Mouse (Mus musculus) layer of hippocampus, adult 11-12 months (tissue): ENCODE data around the gene Ankrd54.
"Not testable (repeated sequence)": the region's sequence is repeated elsewhere in the genome, so short reads cannot be mapped to it uniquely, and the experiment has no call there.

Source experiments
- DNase-seq: peaks from one replicate; pipeline ENCODE4 v3.0.0; 2022; ENCODE audit warnings: low spot score

The Ankrd54 gene

DNA sequence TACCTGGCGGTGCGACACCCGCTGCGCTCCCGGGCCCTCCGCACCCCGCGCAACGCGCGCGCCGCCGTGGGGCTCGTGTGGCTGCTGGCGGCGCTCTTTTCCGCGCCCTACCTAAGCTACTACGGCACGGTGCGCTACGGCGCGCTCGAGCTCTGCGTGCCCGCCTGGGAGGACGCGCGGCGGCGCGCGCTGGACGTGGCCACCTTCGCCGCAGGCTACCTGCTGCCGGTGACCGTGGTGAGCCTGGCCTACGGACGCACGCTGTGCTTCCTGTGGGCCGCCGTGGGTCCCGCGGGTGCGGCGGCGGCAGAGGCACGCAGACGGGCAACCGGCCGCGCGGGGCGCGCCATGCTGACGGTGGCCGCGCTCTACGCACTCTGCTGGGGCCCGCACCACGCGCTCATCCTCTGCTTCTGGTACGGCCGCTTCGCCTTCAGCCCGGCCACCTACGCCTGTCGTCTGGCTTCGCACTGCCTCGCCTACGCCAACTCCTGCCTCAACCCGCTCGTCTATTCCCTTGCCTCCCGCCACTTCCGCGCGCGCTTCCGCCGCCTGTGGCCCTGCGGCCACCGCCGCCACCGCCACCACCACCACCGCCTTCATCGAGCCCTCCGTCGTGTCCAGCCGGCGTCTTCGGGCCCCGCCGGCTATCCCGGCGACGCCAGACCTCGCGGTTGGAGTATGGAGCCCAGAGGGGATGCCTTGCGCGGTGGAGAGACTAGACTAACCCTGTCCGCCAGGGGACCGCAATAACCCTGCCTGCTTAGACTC lies 19.8 kb downstream of the Ankrd54 start:
- no peak for DNase-seq

DNA sequence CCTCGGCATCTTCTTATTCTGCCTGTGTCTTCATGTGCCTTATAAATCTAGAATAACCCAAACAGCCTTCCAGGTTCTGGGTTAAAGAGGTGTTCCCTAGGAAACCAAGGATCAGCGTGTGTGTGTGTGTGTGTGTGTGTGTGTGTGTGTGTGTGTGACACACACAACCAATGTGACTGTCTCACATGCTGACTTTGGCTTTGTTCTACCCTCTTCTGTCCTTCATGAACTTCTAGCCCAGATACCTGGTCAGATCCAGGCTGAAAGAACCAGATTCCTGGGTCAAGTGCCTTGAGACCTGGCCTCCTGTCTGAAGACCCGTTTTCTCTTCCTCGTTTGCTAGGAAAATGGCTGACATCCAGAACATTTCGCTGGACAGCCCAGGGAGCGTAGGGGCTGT lies 21.1 kb downstream of the Ankrd54 start, which contains the start of gene Galr3:
TSS of gene Galr3 (plus strand) at position 301 of the 400 bp plus-strand sequence.
- DNase-seq: no peak

GRCm38 (mm10) chr15:79040501-79041416 lies 21.9 kb downstream of the Ankrd54 start:
- DNase-seq: no peak

GRCm38 (mm10) chr15:79038853-79039252 lies 23.8 kb downstream of the Ankrd54 start:
- DNase-seq: peak; percentile 73

DNA sequence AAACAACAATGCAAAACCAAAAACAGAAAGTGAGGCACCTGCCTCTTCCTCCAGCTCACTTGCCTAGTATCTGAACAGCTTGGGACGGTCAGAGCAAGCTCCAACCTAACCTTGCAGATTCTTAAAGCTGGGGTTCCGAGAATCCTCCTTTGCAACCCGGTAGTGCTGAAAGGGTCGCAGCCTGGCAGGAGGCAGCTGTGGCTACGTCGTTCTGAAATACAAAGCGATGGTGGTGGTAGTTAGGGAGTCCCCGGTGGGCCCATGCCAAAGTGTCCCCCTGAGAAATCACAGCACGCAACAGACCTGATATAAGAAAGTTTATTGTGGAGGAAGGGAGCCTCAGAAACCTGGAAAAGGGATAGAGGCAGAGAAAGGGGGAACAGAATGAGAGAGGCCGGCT lies 24.4 kb downstream of the Ankrd54 start:
- no peak for DNase-seq

GRCm38 (mm10) chr15:79037913-79038328 lies 24.8 kb downstream of the Ankrd54 start:
- peak; percentile 74 for DNase-seq

GRCm38 (mm10) chr15:79031908-79032307 lies 30.8 kb downstream of the Ankrd54 start:
- not testable (repeated sequence) for DNase-seq

GRCm38 (mm10) chr15:79030551-79031435 lies 31.9 kb downstream of the Ankrd54 start:
- DNase-seq: peak; percentile 90

DNA sequence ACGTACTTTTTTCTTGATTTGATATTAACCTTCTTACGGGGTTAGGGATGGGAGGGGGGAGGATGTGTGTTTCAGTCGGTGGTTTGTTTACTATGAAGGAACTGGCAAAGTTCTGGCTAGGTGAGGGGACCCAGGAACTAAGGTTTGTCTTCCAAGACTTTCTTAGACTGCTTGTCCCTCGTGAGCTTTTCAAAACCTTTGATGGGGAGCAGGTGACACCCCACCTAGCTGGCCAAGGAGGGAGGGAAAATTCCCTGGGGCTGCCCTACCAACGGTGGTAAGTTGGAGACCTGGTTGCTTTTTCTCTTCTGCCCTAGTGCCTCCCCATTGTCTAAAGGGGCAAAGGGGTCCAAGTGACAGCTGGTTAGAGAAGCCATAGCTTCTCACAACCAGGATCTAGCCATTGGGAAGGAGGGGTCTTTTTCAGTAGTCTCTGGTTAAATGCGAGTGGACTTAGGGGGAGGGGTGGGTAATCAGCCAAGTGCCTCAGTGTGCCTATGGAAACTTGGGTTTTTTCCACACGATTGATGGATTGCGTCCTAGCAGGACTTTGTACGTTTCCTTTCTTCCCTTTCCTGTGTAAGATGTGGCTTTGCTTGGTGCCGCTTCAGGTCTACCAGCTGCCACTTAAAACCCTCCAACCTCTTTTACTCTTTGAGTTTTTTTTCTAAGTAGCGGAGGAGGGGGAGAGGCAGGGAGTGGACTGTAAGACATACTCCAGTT lies 33.0 kb downstream of the Ankrd54 start:
- DNase-seq: no peak

DNA sequence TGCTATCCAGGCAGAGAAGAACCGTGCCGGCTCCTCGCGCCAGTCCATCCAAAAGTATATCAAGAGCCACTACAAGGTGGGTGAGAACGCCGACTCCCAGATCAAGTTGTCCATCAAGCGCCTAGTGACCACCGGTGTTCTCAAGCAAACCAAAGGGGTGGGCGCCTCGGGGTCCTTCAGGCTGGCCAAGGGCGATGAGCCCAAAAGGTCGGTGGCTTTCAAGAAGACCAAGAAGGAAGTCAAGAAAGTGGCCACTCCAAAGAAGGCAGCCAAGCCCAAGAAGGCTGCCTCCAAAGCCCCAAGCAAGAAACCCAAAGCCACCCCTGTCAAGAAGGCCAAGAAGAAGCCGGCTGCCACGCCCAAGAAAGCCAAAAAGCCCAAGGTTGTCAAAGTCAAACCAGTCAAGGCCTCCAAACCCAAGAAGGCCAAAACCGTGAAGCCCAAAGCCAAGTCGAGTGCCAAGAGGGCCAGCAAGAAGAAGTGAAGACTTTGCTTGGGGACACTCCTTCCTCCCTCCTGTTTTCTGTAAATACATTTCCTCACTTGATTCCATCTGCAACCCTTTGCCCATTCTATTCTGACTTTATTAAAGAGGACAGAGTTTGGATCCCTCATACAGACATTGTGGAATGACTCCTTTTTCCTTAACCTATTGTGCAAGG lies 33.7 kb downstream of the Ankrd54 start:
- DNase-seq: no peak

DNA sequence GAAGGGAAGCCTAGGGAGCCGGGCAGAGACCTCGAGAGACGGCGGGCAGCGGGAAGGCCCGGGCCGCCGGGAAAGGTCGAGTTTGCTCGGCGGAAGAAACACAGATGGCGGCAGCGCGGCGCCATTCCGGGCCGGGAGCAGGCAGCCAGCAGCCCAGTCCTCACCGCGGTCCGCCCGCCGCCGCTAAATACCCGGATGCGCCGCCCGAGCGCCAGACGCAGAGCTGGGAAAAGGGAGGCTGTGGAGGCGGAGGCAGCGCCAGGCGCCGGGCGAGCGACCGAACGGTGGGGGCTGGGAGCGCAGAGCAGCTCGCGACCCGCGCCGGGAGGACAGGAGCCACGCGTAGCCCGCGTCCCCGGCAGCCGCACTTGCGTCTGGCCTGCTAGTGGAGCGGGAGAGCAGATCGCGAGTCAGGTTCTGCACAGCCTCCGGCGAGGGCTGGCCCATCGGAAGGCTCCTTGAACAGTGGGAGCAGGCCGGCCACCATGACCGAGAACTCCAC lies 34.4 kb downstream of the Ankrd54 start, which contains the start of gene H1f0:
TSS of gene H1f0 (plus strand) at position 214 of the 502 bp plus-strand sequence.
- DNase-seq: peak; percentile 92

DNA sequence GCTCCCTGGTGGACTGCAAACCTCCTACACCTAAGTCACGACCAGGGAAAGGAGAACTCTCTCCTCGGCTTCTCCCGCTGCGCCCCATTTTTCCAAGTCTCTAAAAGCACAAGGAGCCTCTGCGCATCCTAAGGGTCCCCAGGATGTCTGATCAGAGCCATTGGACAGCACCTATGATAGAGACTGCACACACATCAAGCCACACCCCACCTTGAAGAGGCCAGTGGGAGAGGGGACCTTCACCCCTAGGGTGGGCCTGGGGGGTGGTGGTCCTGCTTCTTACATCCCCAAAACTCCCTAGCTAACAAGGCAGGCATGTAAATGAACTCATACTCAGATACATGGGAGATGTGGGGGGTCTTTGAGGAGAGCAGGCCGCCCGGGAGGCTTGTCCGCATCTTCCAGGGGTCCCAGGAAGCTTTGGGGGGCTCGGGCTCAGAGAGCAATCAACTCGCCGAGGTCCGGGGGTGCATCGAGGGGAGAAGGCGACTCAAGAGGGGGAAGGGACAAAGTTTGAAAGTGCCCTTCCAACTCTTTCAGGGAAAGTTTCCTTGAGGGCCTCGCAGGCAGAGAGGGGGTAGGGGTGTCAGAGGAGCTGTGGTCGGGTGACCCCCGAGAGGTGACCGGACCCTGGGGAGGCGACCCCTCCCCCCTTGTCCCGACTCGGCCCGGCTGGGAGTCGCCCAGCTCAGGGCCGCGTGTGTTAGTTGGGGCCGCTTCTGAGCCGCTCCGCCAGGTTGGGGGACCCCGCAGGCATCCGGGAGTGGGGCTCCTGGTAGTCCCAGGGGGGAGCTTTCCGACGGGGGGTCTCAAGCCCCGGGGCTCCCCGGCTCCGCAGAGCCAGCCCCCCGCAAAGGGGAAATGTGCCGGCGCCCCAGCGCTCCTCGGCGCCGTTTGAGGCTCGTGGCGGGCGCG lies 35.1 kb downstream of the Ankrd54 start:
- DNase-seq: no peak

DNA sequence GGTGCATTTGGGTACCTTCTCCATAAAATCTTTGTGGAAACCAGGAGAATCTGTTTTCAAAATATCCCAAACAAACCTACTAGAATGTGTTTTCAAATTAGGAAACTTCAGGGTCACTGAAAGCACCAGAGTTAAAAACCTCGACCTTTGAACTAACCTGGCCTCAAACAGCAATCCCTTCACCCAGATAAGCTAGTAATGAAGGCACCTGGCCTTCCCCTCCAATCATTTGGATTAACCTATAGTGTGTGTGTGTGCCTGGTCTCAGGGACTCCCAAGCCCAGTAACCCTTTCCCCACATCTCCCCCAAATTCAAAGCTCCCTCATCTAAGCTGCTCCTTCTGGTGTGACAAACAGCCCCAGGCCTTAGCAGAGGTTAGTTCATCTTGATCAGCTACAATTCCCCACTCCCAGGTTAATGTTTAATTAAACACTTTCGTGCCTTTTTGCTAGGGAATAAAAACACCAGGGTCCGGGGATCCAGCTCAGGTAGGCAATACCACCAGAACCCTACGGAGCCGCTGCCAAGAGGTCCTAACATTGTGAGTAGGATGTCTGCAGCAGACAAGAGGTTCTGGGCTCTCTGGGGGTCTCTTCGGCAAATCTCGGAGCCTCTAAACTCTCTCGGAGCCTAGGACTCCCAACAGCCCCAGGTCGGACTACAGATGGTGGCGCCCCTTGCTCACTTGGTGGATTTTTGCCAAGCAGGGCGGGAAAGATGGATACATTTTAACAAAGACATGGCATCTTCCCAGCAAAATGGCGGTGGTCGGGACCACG lies 36.0 kb downstream of the Ankrd54 start:
- no peak for DNase-seq

- no peak for DNase-seq
These were observed 36.9 kb downstream of the Ankrd54 start for GRCm38 (mm10) chr15:79025687-79026308.

- DNase-seq: no peak
These were observed 39.3 kb downstream of the Ankrd54 start for GRCm38 (mm10) chr15:79023366-79023765.

DNA sequence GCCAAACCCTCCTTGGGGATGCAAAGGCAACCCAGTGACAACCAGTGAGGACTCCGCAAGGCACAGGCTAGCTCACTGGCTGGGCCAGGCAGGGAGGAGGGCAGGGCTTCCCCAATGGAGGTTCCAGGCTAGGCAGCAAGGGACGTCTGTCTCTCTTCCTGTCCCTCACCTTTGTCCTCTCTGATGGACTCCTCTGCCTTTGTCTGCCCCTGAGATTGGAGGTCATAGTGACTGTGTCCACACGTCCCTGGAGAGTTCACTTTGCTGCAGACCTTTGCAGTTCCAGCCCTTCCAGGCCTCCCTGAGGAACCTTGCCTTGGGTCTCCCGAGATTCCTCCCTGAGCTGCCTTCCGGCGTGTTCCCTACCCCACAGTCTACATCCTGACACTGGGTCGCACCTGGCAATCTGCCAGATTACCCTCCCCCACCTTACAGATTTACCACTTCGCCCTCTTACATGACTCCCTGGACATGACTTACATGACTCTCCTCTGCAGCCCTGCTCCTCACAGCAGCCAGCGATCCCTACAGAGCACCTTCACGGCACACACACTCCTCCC lies 39.9 kb downstream of the Ankrd54 start:
- DNase-seq: no peak

DNA sequence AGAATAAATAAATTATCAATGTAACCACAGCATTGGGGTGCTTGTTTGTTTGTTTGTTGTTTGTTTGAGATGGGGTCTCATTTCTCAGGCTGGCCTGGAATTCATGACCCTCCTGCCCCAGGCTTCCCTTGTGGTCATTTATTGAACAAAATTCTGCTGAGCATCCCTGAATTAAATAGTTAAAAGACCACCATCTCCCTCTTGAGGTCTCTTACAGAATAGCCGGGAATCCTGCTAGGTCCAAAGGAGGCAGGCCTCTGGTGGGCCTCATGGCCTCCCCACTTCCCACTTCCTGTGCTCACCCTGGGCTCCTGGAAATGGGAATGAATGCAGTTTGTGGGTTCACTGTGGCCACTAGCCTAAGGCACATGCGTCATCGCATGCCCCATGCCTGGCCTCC lies 43.8 kb downstream of the Ankrd54 start:
- no peak for DNase-seq

GRCm38 (mm10) chr15:79018191-79018590 lies 44.5 kb downstream of the Ankrd54 start:
- no peak for DNase-seq
